Mouse (Mus musculus): ENCODE data around the gene S1pr1. TPM values are rescaled to one million over a fixed set of nuclear protein-coding genes. Genes with fewer than 3 reads are reported as not detected.

Gene S1pr1
- polyA plus RNA-seq, 1 experiment from 2014 or later, result 1.6 TPM

DNA sequence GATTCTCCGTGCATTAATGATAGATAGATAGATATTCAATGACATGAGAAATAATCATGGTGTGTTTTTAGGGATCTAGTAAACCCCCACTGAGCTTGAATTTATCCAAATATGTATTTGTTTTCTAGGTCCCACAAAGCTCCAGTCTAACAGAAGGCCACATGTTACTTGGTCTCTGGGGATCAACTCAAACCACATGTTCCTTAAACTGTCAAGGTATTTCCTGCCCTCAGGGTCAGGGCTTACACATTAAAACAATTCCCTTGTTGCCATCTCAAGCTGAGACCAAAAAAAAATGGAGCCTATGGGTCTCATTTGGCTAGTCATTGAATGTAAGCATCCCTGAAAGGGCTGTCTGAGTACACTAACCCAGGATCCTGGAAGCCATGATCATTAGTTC is 33.7 kb downstream of the S1pr1 start:
- CTCF ChIA-PET, result interaction anchor here (1.5 to 1.6 kb wide), 2 partner anchors 12 to 17 kb away, joined by 3 read pairs; no protein-coding TSS in a partner anchor
- H3K27me3 ChIP-seq, result no peaks in the 10 kb centered on the region
- DNase-seq (ENCODE audit: low read depth, low spot score), result no peak
- in situ Hi-C loops (cut with MboI; ENCODE audit: low pct_unique_long_range_greater_than_20kb), result no loop called here
- no peak for TF ChIP-seq CTCF (IDR thresholded peaks at IDR 0.05)
- no peak for ATAC-seq
- POLR2A ChIA-PET, result no interaction called here

- TF ChIP-seq CTCF (IDR thresholded peaks at IDR 0.05), result no peak
- ATAC-seq, result no peak
- no peak for DNase-seq (ENCODE audit: low read depth, low spot score)
- POLR2A ChIA-PET, result no interaction called here
- CTCF ChIA-PET, result interaction anchor here (1.6 kb wide), 1 partner anchor 18 kb away, joined by 3 read pairs; no protein-coding TSS in a partner anchor
- H3K27me3 ChIP-seq, result no peaks in the 10 kb centered on the region
- in situ Hi-C loops (cut with MboI; ENCODE audit: low pct_unique_long_range_greater_than_20kb), result no loop called here
Measured at GRCm38 (mm10) chr3:115679022-115679421, 35.9 kb downstream of the S1pr1 start.

DNA sequence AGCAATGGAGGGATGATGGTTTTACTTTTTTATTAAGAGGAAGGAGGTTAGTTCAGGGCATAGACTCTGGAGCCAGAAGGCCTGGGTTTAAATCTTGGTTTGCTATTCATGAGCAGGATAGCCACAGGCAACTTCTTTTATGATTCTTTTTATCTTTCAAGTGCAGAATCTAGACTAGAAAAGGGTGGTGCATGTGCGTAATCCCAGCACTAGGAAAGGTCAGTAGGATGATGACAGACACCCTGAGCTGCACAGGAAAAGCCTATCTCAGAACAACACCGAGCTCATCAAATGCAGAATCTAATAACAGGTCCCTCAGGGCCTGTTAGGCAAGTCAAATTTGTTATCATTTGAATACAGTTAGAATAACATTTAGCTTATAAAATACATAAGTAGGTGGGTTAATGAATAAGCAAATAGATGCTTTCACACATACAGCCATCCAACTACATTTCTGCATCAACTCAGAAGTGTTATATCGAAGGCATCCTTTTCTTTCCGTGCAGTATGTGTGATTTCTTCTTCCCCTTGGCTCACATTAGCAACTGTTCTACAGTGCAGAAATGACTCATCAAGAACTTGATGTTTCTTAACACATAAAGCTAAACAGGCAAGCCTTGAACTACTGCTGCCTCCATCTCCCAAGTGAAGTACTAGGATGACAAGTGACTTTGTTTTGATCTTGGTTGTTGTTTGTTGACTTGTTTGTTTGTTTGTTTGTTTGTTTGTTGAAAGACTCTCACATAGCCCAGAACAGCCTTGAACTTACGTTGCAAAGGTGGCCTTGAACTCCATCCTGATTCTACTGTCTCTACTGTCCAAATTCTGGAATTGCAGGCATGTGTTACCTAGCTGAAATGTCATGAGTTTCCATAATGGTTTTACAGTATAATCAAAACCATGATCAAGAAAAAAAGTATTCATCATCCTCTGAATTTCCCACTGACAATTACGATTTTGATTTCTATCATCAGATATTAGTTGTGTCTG is 39.0 kb downstream of the S1pr1 start:
- in situ Hi-C loops (cut with MboI; ENCODE audit: low pct_unique_long_range_greater_than_20kb), result no loop called here
- no peak for ATAC-seq
- CTCF ChIA-PET, result interaction anchor here (1.3 to 1.9 kb wide), 4 partner anchors 9 to 33 kb away, joined by 3 to 5 read pairs (median 4); no protein-coding TSS in a partner anchor
- H3K27me3 ChIP-seq, result no peaks in the 10 kb centered on the region
- POLR2A ChIA-PET, result no interaction called here
- peak; percentile 13 for TF ChIP-seq CTCF (IDR thresholded peaks at IDR 0.05)
- no peak for DNase-seq (ENCODE audit: low read depth, low spot score)

DNA sequence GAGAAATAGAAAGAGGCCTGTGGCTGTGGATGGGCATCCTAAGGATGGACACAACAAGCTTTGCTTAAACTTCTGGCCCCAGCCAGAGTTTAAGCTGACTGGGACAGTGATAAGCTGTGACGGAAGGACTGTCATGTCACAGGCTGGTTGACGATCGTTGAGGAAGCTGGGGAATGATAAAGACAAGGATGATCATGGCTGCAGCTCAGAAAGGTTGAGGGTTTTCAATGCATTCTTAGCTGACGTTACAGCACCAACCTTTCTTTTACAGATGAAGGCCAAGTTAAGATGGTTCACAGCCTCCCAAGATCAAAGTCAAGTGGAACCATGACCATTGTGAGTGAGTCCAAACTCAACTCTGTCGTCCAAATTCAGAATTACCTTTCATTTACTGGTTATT is 40.2 kb downstream of the S1pr1 start:
- no peak for DNase-seq (ENCODE audit: low read depth, low spot score)
- in situ Hi-C loops (cut with MboI; ENCODE audit: low pct_unique_long_range_greater_than_20kb), result no loop called here
- H3K27me3 ChIP-seq, result no peaks in the 10 kb centered on the region
- CTCF ChIA-PET, result interaction anchor here (1.2 to 2.1 kb wide), 2 partner anchors 11 to 16 kb away, joined by 3 to 7 read pairs; no protein-coding TSS in a partner anchor
- POLR2A ChIA-PET, result no interaction called here
- no peak for TF ChIP-seq CTCF (IDR thresholded peaks at IDR 0.05)
- ATAC-seq, result no peak

DNA sequence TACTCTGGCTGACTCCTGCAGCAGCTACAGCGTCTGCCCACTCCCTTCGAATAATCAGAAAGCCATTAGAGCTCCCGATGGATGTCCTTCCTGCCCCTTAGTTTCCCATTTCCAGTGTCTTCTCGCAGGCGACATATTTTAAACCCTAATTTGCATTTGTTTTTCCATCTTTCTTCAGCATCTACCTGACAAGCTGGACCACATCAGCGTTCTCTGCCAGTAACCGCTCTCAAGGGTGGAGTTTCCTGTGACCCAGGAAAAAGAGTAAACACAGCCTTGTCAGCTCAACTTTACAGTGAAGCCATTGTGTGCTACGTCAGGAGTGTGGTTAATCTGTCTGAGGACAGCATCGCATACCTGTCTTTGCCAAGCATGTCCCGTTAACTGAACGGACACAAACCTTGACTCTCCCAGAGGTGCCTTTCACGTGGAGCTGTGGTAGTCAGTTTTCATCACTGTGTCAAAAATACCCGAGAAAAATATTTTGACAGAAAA is 41.2 kb downstream of the S1pr1 start:
- no peaks in the 10 kb centered on the region for H3K27me3 ChIP-seq
- in situ Hi-C loops (cut with MboI; ENCODE audit: low pct_unique_long_range_greater_than_20kb), result no loop called here
- no peak for ATAC-seq
- DNase-seq (ENCODE audit: low read depth, low spot score), result no peak
- TF ChIP-seq CTCF (IDR thresholded peaks at IDR 0.05), result no peak
- ChIA-PET POLR2A (no interaction called here), CTCF (interaction anchor here (0.9 to 2.1 kb wide), 4 partner anchors 9 to 19 kb away, joined by 3 to 7 read pairs (median 4); no protein-coding TSS in a partner anchor)

DNA sequence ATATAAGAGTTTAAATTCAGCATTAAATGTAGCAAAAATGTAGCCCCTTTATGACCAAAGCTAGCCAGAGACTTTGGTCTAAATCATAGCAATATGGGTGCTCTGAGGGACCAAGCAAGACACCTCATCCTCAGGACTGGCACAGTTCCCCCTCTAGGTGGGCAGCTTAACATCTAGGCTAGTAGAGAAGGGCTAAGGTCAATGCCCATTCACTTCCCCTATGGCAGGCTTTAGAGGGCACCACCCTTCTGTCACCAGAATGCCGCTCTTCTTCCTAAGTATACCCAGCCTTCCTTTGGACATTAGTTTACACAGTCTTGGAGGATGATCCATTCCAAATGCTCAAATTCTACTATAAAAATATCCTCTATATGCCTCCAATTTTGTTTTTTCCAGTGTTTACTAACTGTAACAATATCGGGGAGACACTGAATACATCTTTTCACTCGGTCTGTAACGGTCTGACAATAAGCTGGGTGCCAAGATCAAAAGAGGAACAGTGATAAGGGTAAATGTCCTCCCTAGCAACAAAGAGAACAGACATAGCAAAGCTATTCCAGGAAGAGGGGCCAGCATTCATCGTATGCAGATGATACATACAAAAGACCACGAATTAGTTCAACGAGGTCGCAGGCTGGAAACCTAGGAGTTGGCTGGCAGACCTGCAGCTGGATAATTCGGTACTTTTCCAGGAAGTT is 41.8 kb downstream of the S1pr1 start:
- POLR2A ChIA-PET, result no interaction called here
- TF ChIP-seq CTCF (IDR thresholded peaks at IDR 0.05), result no peak
- no peaks in the 10 kb centered on the region for H3K27me3 ChIP-seq
- ATAC-seq (no peak), DNase-seq (ENCODE audit: low read depth, low spot score) (no peak)
- CTCF ChIA-PET, result interaction anchor here (0.9 to 2.4 kb wide), 5 partner anchors 9 to 39 kb away, joined by 3 to 8 read pairs (median 6); no protein-coding TSS in a partner anchor
- in situ Hi-C loops (cut with MboI; ENCODE audit: low pct_unique_long_range_greater_than_20kb), result no loop called here

- ATAC-seq, result peak; percentile 8
Measured at GRCm38 (mm10) chr3:115669230-115669629, 45.6 kb downstream of the S1pr1 start.

GRCm38 (mm10) chr3:115667182-115667581 is 47.7 kb downstream of the S1pr1 start:
- ATAC-seq, result no peak

More at GRCm38 (mm10) chr3:115669230-115669629, 45.6 kb downstream of the S1pr1 start:
- no peaks in the 10 kb centered on the region for H3K27me3 ChIP-seq
- POLR2A ChIA-PET, result no interaction called here
- CTCF ChIA-PET, result interaction anchor here (0.9 kb wide), 1 partner anchor 10 kb away, joined by 3 read pairs; no protein-coding TSS in a partner anchor
- in situ Hi-C loops (cut with MboI; ENCODE audit: low pct_unique_long_range_greater_than_20kb), result no loop called here
- DNase-seq (ENCODE audit: low read depth, low spot score), result no peak
- TF ChIP-seq CTCF (IDR thresholded peaks at IDR 0.05), result no peak

GRCm38 (mm10) chr3:115666547-115666946 is 48.3 kb downstream of the S1pr1 start:
- in situ Hi-C loops (cut with MboI; ENCODE audit: low pct_unique_long_range_greater_than_20kb), result no loop called here
- no peak for DNase-seq (ENCODE audit: low read depth, low spot score)
- CTCF ChIA-PET, result interaction anchor here (0.6 to 1.8 kb wide), 4 partner anchors 10 to 266 kb away, joined by 3 to 4 read pairs (median 4); no protein-coding TSS in a partner anchor

More at GRCm38 (mm10) chr3:115667182-115667581, 47.7 kb downstream of the S1pr1 start:
- H3K27me3 ChIP-seq, result no peaks in the 10 kb centered on the region
- ChIA-PET CTCF (interaction anchor here (0.6 to 1.8 kb wide), 3 partner anchors 9 to 265 kb away, joined by 3 to 4 read pairs (median 4); no protein-coding TSS in a partner anchor), POLR2A (no interaction called here)
- TF ChIP-seq CTCF (IDR thresholded peaks at IDR 0.05), result no peak
- no peak for DNase-seq (ENCODE audit: low read depth, low spot score)
- in situ Hi-C loops (cut with MboI; ENCODE audit: low pct_unique_long_range_greater_than_20kb), result no loop called here

GRCm38 (mm10) chr3:115664497-115664896 is 50.4 kb downstream of the S1pr1 start:
- ChIA-PET POLR2A (no interaction called here), CTCF (interaction anchor here (1.6 to 1.8 kb wide), 2 partner anchors 10 to 25 kb away, joined by 3 read pairs; no protein-coding TSS in a partner anchor)
- no peak for TF ChIP-seq CTCF (IDR thresholded peaks at IDR 0.05)
- no peak for DNase-seq (ENCODE audit: low read depth, low spot score)
- no peak for ATAC-seq
- no peaks in the 10 kb centered on the region for H3K27me3 ChIP-seq
- in situ Hi-C loops (cut with MboI; ENCODE audit: low pct_unique_long_range_greater_than_20kb), result loop anchor here (5.0 kb wide), 1 partner anchor 313 kb away; no protein-coding TSS in a partner anchor

More at GRCm38 (mm10) chr3:115666547-115666946, 48.3 kb downstream of the S1pr1 start:
- H3K27me3 ChIP-seq, result no peaks in the 10 kb centered on the region
- ATAC-seq, result no peak
- TF ChIP-seq CTCF (IDR thresholded peaks at IDR 0.05), result no peak
- POLR2A ChIA-PET, result interaction anchor here (0.7 kb wide), 1 partner anchor 28 kb away, joined by 3 read pairs; no protein-coding TSS in a partner anchor
